Mouse (Mus musculus) heart, embryonic 15.5 days (tissue): ENCODE data around the gene Trak1. TPM values are rescaled to one million over a fixed set of nuclear protein-coding genes. Genes with fewer than 3 reads are reported as not detected.

Source experiments
- ATAC-seq: fragments of 200-750 bp; cut with Nextera tagmentation; replicated peaks from 2 replicates; pipeline ENCODE4 v1.8.0; 2017; ENCODE audit warnings: low read depth, moderate TSS enrichment; ENCODE audit not compliant: insufficient number of reproducible peaks, insufficient read depth, low FRiP score
- H3K27ac ChIP-seq: fragments of 300-500 bp; sonication (generic); 2 replicates; pipeline ENCODE4 v1.5.1; 2015; ENCODE audit warnings: mild to moderate bottlenecking, inconsistent platforms
- H3K27me3 ChIP-seq: fragments of 300-500 bp; sonication (generic); 2 replicates; pipeline ENCODE4 v1.6.1; 2015; ENCODE audit warnings: inconsistent platforms
- H3K36me3 ChIP-seq: fragments of 300-500 bp; sonication (generic); 2 replicates; pipeline ENCODE4 v1.6.1; 2015; ENCODE audit warnings: mild to moderate bottlenecking, inconsistent platforms
- H3K4me1 ChIP-seq: fragments of 300-500 bp; sonication (generic); replicated peaks from 2 replicates; pipeline ENCODE4 v1.6.1; 2015; ENCODE audit warnings: inconsistent platforms
- H3K4me2 ChIP-seq: fragments of 300-500 bp; sonication (generic); 2 replicates; pipeline ENCODE4 v1.6.1; 2015; ENCODE audit warnings: inconsistent platforms, mild to moderate bottlenecking, moderate library complexity
- H3K4me3 ChIP-seq: fragments of 300-500 bp; sonication (generic); 2 replicates; pipeline ENCODE4 v1.5.1; 2015; ENCODE audit warnings: mild to moderate bottlenecking, inconsistent platforms
- H3K9ac ChIP-seq: fragments of 300-500 bp; sonication (generic); 2 replicates; pipeline ENCODE4 v1.6.1; 2015; ENCODE audit warnings: mild to moderate bottlenecking, inconsistent platforms
- H3K9me3 ChIP-seq: fragments of 300-500 bp; sonication (generic); replicated peaks from 2 replicates; pipeline ENCODE4 v1.6.1; 2016; ENCODE audit warnings: inconsistent platforms
- WGBS: fragments of 180-500 bp; shearing (Covaris S2); methylation state at CpG from one replicate; pipeline ENCODE4 v1.1.7; 2015; ENCODE audit warnings: mixed read lengths; 5-methylcytosine and 5-hydroxymethylcytosine counted together
- polyA plus RNA-seq: library from polyadenylated mRNA; unstranded; fragments of >200 nt; fragmentation: Nextera tagmentation; extraction: Ambion mirVana; gene quantifications from 2 replicates; pipeline ENCODE4 v1.2.1, GENCODE M21; 2015

Trak1 gene
- polyA plus RNA-seq, 1 experiment from 2014 or later, result 37.0 TPM

DNA sequence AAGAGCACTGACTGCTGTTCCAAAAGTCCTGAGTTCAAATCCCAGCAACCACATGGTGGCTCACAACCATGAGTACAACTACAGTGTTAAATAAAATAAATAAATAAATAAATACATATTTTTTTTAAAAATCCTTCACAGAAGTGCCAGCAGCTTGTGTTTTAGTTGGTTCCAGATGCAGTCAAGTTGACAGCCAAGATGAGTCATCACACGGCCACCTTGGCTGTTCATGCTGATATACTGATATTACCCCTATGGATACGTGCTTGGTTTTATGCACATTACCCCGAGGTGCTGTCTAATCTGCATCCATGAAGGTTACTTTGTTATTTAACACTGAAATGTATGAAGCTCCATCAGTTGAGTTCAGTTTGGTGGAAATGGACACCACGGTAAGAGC lies 214.6 kb downstream of the Trak1 start:
- H3K9ac ChIP-seq, result no peak overlapping the region
- H3K9me3 ChIP-seq, result no peaks in the 10 kb centered on the region
- no peak for ATAC-seq
- H3K27ac ChIP-seq, result no peak overlapping the region
- WGBS, result 78% methylated on average over 4 of the region's 4 CpGs
- no peak overlapping the region for H3K4me2 ChIP-seq
- no peaks in the 10 kb centered on the region for H3K4me1 ChIP-seq
- no peaks in the 10 kb centered on the region for H3K36me3 ChIP-seq
- H3K27me3 ChIP-seq, result peaks cover 5% of the 10 kb centered on the region; the same call in 1 of the 2 replicates
- no peak overlapping the region for H3K4me3 ChIP-seq

DNA sequence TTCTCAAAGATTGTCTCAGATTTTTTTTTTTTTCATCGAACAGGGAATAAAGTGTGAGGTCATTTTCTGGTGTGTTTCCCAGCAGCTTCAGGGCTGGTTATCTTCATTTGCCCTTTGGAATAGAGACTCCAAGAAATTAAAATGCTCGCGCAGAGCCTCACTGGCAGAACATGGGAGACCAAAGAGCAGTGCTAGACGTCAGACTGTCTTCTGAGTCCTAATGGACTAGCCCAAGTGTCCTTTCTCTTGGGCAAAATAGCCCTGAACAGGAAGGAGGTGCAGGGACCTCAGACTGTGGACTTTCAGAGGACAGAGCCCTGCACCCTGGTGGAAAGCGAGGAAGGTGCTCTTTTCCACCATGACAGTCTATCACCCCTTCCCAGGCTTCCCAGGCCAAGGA lies 217.2 kb downstream of the Trak1 start:
- Histone ChIP-seq H3K27ac (no peak overlapping the region), H3K4me2 (no peak overlapping the region), H3K4me3 (no peak overlapping the region), H3K4me1 (no peaks in the 10 kb centered on the region), H3K36me3 (no peaks in the 10 kb centered on the region), H3K9me3 (no peaks in the 10 kb centered on the region), H3K27me3 (peaks cover 5% of the 10 kb centered on the region; the same call in 1 of the 2 replicates), H3K9ac (no peak overlapping the region)
- no peak for ATAC-seq
- WGBS, result 81% methylated on average over 5 of the region's 5 CpGs

DNA sequence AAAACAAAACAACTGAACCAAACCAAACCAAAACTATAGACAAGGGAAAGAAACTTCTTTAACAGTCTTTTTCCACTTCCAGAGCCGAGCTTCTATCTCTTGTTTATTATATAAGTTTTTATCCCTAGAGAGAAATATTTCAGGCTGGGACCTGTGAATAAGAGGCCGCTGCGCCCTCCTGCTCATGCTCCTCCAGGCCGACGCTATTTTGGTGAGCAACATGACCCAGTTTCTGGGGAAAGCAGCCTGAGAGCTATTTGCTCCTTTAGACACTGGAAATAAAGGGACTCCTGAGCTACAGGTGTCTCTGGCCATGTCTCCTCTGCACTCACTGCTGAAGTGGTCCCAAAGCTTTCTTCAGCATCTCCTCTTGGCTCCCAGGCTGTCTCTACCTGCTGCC lies 222.7 kb downstream of the Trak1 start:
- peaks cover 5% of the 10 kb centered on the region; the same call in 1 of the 2 replicates for H3K27me3 ChIP-seq
- no peaks in the 10 kb centered on the region for H3K4me1 ChIP-seq
- H3K4me2 ChIP-seq, result no peak overlapping the region
- H3K27ac ChIP-seq, result no peak overlapping the region
- 59% methylated on average over 5 of the region's 5 CpGs for WGBS
- no peak for ATAC-seq
- no peaks in the 10 kb centered on the region for H3K9me3 ChIP-seq
- no peak overlapping the region for H3K9ac ChIP-seq
- no peak overlapping the region for H3K4me3 ChIP-seq
- H3K36me3 ChIP-seq, result no peaks in the 10 kb centered on the region

Other genes with a start within 250 kb of the Trak1 start
- gene Ulk4, start 20.3 kb upstream of the Trak1 start, polyA plus RNA-seq, result 89.3 and 95.4 TPM in 2 replicates
- 0.81 and 1.1 TPM in 2 replicates for gene Cck, start 198.2 kb downstream of the Trak1 start, polyA plus RNA-seq